Mouse (Mus musculus) limb, embryonic 14.5 days (tissue): ENCODE results near the gene Adcy2. TPM values are rescaled to one million over a fixed set of nuclear protein-coding genes. Genes with fewer than 3 reads are reported as not detected.

Experiments
- ATAC-seq: fragments of 200-750 bp; cut with Nextera tagmentation; 2 replicates; pipeline ENCODE4 v1.8.0; 2017; ENCODE audit warnings: low read depth, moderate number of reproducible peaks, moderate TSS enrichment; ENCODE audit not compliant: low FRiP score
- DNase-seq: peaks from one replicate; pipeline ENCODE4 v3.0.0-alpha.2; 2015; ENCODE audit warnings: low spot score
- H3K27ac ChIP-seq: fragments of 300-500 bp; sonication (generic); replicated peaks from 2 replicates; pipeline ENCODE4 v1.5.1; 2014; ENCODE audit warnings: low read depth, mild to moderate bottlenecking, low read length, moderate library complexity, mixed read lengths
- H3K27me3 ChIP-seq: fragments of 300-500 bp; sonication (generic); 2 replicates; pipeline ENCODE4 v1.6.1; 2014; ENCODE audit warnings: low read length, mixed read lengths; ENCODE audit not compliant: control insufficient read depth, insufficient read depth
- H3K36me3 ChIP-seq: fragments of 300-500 bp; sonication (generic); 2 replicates; pipeline ENCODE4 v1.6.1; 2014; ENCODE audit warnings: mild to moderate bottlenecking, low read length, moderate library complexity, mixed read lengths; ENCODE audit not compliant: control insufficient read depth, insufficient read depth
- H3K4me1 ChIP-seq: fragments of 300-500 bp; sonication (generic); 2 replicates; pipeline ENCODE4 v1.6.1; 2014; ENCODE audit warnings: antibody characterized with exemption, low read length, mixed read lengths; ENCODE audit not compliant: control insufficient read depth, insufficient read depth
- H3K4me2 ChIP-seq: fragments of 300-500 bp; sonication (generic); replicated peaks from 2 replicates; pipeline ENCODE4 v1.6.1; 2014; ENCODE audit warnings: low read depth, mild to moderate bottlenecking, low read length, moderate library complexity; ENCODE audit not compliant: severe bottlenecking
- H3K4me3 ChIP-seq: fragments of 300-500 bp; sonication (generic); replicated peaks from 2 replicates; pipeline ENCODE4 v1.5.1; 2014; ENCODE audit warnings: low read length
- H3K9ac ChIP-seq: fragments of 300-500 bp; sonication (generic); 2 replicates; pipeline ENCODE4 v1.6.1; 2014; ENCODE audit warnings: mild to moderate bottlenecking, low read depth, low read length, moderate library complexity; ENCODE audit not compliant: severe bottlenecking
- H3K9me3 ChIP-seq: fragments of 300-500 bp; sonication (generic); 2 replicates; pipeline ENCODE4 v1.6.1; 2016; ENCODE audit warnings: low read length; ENCODE audit not compliant: control insufficient read depth
- POLR2A ChIP-seq: fragments of 200-500 bp; IDR thresholded peaks from 2 replicates; pipeline ENCODE4 v1.8.0; 2012; ENCODE audit warnings: inconsistent platforms, mild to moderate bottlenecking, moderate library complexity, borderline replicate concordance; ENCODE audit not compliant: insufficient read depth, insufficient read length; ENCODE audit errors: extremely low read depth
- WGBS: fragments of 180-500 bp; shearing (Covaris S2); extraction: QIAGEN DNeasy Blood & Tissue Kit; methylation state at CpG from one replicate; pipeline ENCODE4 v1.1.7; 2014; 5-methylcytosine and 5-hydroxymethylcytosine counted together
- polyA plus RNA-seq, 2 experiments: library from polyadenylated mRNA; depleted of rRNA in 1 of 2; stranded (reverse) in 1 of 2; unstranded in 1 of 2; fragments of >200 nt; fragmentation: Nextera tagmentation in 1 of 2; extraction: Ambion mirVana in 1 of 2; gene quantifications; 2 replicates each; pipeline versions ENCODE4 v1.2.1 to v1.2.3; 2012 to 2014

The Adcy2 gene
- polyA plus RNA-seq, 2 experiments = 12.8 to 16.0 TPM

GRCm38 (mm10) chr13:69002631-69003030 lies 3.3 kb upstream of the Adcy2 start:
- no peaks in the 10 kb centered on the region for H3K36me3 ChIP-seq
- H3K4me2 ChIP-seq = no peak overlapping the region
- TF ChIP-seq POLR2A = no peak
- no peak overlapping the region for H3K4me3 ChIP-seq
- no peaks in the 10 kb centered on the region for H3K9me3 ChIP-seq
- H3K27ac ChIP-seq = no peak overlapping the region
- 76% methylated on average over 5 of the region's 5 CpGs for WGBS
- ATAC-seq (no peak), DNase-seq (no peak)
- H3K27me3 ChIP-seq = no peaks in the 10 kb centered on the region
- no peak overlapping the region for H3K9ac ChIP-seq
- peaks cover 11% of the 10 kb centered on the region for H3K4me1 ChIP-seq

GRCm38 (mm10) chr13:69002173-69002572 lies 2.8 kb upstream of the Adcy2 start:
- no peak for TF ChIP-seq POLR2A
- H3K27me3 ChIP-seq = no peaks in the 10 kb centered on the region
- no peak overlapping the region for H3K9ac ChIP-seq
- H3K4me3 ChIP-seq = no peak overlapping the region
- no peaks in the 10 kb centered on the region for H3K9me3 ChIP-seq
- no peak overlapping the region for H3K4me2 ChIP-seq
- no peak for ATAC-seq
- WGBS = 24% methylated on average over 4 of the region's 4 CpGs
- DNase-seq = peak; percentile 83
- H3K27ac ChIP-seq = no peak overlapping the region
- no peaks in the 10 kb centered on the region for H3K36me3 ChIP-seq
- peaks cover 16% of the 10 kb centered on the region for H3K4me1 ChIP-seq

GRCm38 (mm10) chr13:68999826-69000225 lies 485 bp upstream of the Adcy2 start:
- Histone ChIP-seq H3K27me3 (no peaks in the 10 kb centered on the region), H3K9ac (peak overlapping the region; percentile 77), H3K36me3 (no peaks in the 10 kb centered on the region), H3K4me3 (peak overlapping the region; percentile 64), H3K4me2 (peak overlapping the region; percentile 88), H3K27ac (no peak overlapping the region), H3K4me1 (peaks cover 22% of the 10 kb centered on the region), H3K9me3 (no peaks in the 10 kb centered on the region)
- no peak for TF ChIP-seq POLR2A
- ATAC-seq (peak; percentile 0; the same call in 1 of the 2 replicates), DNase-seq (no peak)
- WGBS = 50% methylated on average over 5 of the region's 5 CpGs

- peak overlapping the region; percentile 48 for H3K27ac ChIP-seq
- under 1% methylated on average over 17 of the region's 17 CpGs for WGBS
- H3K9me3 ChIP-seq = no peaks in the 10 kb centered on the region
- H3K4me2 ChIP-seq = peak overlapping the region; percentile 88
- no peaks in the 10 kb centered on the region for H3K27me3 ChIP-seq
- H3K4me3 ChIP-seq = peak overlapping the region; percentile 64
- H3K9ac ChIP-seq = peak overlapping the region; percentile 77
- no peak for TF ChIP-seq POLR2A
- ATAC-seq (no peak), DNase-seq (no peak)
- H3K4me1 ChIP-seq = peaks cover 22% of the 10 kb centered on the region
- H3K36me3 ChIP-seq = no peaks in the 10 kb centered on the region
Measured at GRCm38 (mm10) chr13:68998558-68998917, 803 bp downstream of the Adcy2 start.

- peak; percentile 13; the same call in 1 of the 2 replicates for ATAC-seq
- H3K36me3 ChIP-seq = no peaks in the 10 kb centered on the region
- peak; percentile 59 for DNase-seq
- H3K27ac ChIP-seq = peak overlapping the region; percentile 48
- peak overlapping the region; percentile 64 for H3K4me3 ChIP-seq
- no peak for TF ChIP-seq POLR2A
- no peaks in the 10 kb centered on the region for H3K9me3 ChIP-seq
- WGBS = 2% methylated on average over 22 of the region's 22 CpGs
- H3K9ac ChIP-seq = peak overlapping the region; percentile 77
- H3K27me3 ChIP-seq = no peaks in the 10 kb centered on the region
- H3K4me2 ChIP-seq = peak overlapping the region; percentile 88
- H3K4me1 ChIP-seq = peaks cover 22% of the 10 kb centered on the region
Measured at GRCm38 (mm10) chr13:68997821-68998551, 1.4 kb downstream of the Adcy2 start.
